Mouse (Mus musculus) lung, adult 2 months (tissue): ENCODE results near the gene Zfp597.

Experiments
- CTCF ChIP-seq: fragments of 200-500 bp; IDR thresholded peaks from 2 replicates; pipeline ENCODE4 v1.5.1; 2011; ENCODE audit warnings: mild to moderate bottlenecking, low read length, control low read depth; ENCODE audit not compliant: insufficient read depth
- POLR2A ChIP-seq: fragments of 200-500 bp; IDR thresholded peaks from 2 replicates; pipeline ENCODE4 v1.6.1; 2011; ENCODE audit warnings: low read depth, mild to moderate bottlenecking, control low read depth, low read length, borderline replicate concordance; ENCODE audit errors: extremely low read depth

- TF ChIP-seq CTCF (no peak), POLR2A (peak; percentile 43; the same call in 1 of the 2 replicates)
Observed at GRCm38 (mm10) chr16:3895173-3895792, 10.9 kb upstream of the Zfp597 start.
